Mouse (Mus musculus): ENCODE results near the gene Ntn1.

The Ntn1 gene

DNA sequence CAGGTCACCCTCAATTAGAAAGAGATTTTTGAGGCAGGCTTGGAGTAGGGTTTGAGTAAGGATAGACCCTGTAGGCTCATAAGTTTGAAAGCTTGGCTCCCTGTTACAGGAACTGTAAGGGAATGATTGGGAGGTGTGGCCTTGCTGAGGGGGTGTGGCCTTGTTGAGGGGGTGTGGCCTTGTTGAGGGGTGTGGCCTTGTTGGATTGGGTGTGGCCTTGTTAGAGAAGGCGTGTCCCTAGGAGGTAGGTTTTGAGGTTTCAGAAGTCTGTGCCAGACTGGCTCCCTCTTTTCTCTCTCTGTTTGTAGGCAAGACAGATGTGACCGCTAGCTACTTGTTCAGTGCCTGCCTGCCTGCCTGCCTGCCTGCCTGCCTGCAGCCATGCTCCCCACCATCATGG is 75.8 kb downstream of the Ntn1 start:
- DNase-seq = no peak

- DNase-seq = no peak
These were observed 79.2 kb downstream of the Ntn1 start for GRCm38 (mm10) chr11:68321417-68321816.

DNA sequence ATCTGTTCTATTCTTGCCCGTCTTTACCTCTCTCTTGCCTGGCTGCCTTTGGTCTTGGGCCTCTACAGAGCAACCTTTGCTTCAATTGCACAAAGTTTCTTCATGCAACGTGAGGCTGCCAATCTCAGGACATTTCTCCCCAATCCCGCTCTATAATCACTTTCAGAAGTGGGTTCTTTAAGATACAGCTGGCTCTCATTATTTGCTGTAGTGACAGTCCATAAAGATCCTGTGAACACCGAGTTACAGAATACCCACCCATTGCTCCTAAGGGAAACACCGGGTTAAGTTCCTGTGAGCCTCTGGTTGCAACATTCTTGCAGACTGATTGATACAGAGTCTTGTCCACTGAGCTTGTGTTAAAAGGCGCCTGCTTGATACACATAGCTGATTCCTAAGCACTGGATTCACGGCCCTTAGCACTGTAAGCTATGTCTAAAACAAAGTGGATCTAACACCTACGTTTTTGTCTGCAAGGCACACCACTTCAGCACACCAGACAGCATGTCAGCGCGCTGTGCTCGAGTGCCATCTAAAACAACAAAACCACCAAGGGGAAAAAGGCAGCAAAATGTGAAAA is 85.0 kb downstream of the Ntn1 start:
- DNase-seq = no peak

GRCm38 (mm10) chr11:68313861-68314260 is 86.8 kb downstream of the Ntn1 start:
- DNase-seq = no peak

- no peak for DNase-seq
These were observed 87.6 kb downstream of the Ntn1 start for GRCm38 (mm10) chr11:68313065-68313464.

- DNase-seq = no peak
These were observed 91.6 kb downstream of the Ntn1 start for GRCm38 (mm10) chr11:68308911-68309580.

DNA sequence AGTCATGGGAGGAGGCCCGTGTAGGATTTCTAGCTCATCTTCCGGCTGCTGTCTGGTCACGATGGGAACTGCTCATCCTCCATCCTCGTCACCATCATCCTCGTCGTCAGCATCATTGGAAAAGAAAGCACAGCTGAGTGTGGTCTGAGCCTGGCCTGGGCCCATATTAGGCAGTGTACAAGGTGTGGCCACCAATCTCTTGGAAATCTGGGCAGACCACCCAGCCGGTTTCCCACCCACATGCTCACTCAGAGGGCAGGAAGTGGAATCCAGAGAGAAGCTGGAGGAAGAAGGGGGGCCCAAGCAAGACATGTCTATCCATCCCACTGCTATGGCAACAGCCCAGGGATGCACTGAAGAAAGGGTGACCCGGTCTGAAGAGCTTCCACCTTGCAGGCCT is 94.6 kb downstream of the Ntn1 start:
- DNase-seq = no peak

DNA sequence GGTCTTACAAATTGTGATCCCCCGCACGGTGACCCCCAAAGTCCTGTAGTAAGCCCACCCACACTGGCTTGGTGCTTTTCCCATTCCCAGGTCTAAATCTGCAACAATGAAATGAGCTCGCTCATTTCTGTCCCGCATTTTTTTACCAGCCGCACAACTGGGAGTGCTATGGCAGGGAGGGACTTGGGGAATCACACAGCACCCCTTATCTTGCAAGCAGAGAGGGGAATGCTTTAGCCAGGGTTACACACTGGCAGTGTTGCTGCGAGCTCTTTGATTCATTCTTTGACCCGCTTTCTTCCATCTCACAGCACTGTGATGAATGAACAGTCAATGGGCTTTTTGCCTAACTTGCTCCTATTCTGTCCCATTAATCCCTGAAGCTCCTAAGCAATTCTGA is 98.3 kb downstream of the Ntn1 start:
- no peak for DNase-seq

DNA sequence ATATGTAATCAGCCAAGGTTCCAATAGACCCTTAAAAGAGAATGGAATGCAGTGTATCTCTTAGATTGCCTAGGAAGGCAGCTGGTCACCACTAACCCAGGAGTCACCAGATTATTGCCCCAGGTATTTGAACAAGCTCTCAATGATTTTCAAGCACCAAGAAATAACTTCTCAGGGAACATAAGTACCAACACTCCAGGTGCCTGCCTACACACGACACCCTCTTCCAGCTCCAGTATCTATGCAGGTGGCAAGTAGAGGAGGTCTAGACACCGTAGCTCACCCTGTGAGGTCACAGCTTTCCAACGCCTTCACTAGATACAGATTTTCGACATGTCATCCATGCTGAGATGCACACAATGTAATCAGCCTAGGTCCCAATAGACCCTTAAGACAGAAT is 99.0 kb downstream of the Ntn1 start:
- DNase-seq = no peak

- no peak for DNase-seq
These were observed 105.1 kb downstream of the Ntn1 start for GRCm38 (mm10) chr11:68295474-68295873.

DNA sequence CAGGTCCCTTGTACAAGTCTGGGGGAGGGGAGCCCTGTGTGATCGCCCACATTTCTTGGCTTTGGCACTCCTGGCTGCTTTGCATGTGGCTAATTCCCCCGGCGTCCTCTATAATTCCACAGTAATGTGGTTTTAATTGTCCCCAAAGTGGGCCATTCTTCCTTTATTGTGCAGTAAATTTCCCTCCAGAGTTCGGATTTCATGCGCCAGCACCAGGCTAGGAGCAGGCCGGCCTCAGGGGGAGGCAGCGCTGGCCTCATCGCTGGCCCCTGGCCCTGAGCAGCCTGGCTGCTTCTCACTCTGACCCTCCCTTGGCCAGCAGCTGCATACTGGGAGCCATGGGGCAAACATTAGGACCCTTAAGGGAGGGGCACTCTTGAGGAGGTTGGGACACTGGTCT is 110.0 kb downstream of the Ntn1 start:
- DNase-seq = no peak

DNA sequence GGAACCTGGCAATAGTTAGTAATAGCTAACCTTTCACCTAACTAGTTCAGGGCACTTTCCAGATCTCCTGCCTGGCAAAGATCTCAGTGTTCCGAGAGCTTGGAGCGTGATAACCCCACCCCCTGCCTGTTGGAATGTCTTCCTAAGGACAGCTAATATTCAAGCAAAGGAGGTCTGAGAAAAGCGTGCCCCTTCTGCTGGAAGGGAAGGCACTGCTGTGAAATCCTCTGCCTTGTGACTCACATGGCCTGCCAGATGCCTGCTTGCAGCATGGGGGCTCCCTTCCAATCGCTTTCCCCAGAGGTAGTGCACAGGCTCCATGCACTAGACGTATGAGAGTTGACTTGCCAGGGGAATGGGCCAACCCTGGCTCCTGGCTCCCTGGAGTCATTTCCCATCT is 113.3 kb downstream of the Ntn1 start:
- DNase-seq = no peak

GRCm38 (mm10) chr11:68286142-68286808 is 114.3 kb downstream of the Ntn1 start:
- no peak for DNase-seq

DNA sequence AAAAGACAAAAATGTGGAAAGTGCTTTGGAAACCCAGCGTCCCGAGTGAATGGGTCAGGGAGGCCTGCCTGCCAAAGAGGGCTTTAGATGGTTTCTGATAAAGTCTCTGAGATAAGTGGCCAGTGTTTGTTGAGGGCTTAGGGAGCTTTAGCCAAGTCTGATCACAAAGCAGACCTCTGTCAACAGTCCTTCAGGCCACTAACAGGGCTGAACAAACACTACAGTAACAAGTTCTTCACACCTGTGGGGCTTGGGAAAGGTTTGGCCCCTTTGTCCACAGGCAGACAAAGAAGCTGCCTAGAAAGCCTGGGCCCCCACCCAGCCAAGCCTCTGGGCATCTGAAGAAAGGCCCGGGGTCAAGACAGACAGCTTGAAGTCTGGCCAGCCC is 114.9 kb downstream of the Ntn1 start:
- DNase-seq = no peak

GRCm38 (mm10) chr11:68280001-68280510 is 120.6 kb downstream of the Ntn1 start:
- DNase-seq = no peak

GRCm38 (mm10) chr11:68276945-68277344 is 123.7 kb downstream of the Ntn1 start:
- no peak for DNase-seq

DNA sequence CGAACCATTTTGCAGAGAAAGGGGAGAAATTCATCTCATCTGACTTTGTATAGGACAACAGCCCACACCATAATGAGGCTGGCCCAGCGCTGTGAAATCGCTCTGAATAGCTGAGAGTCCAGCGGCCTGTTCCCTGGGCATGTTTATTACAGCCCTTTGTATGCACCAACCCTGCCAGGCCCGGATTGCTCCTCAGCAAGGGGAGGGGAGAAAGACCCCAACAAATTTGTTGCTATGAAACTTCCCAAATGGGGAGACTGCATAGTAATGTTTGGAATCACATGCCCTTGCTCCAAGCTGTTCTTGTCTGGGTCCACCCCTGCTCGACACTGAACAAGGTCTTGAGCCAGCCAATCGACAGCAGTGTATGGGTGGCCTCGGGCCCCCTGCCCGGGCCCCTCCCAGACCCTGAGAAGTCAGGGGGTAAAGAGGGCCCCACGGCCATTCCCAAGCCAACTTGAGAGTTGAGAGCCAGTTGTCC is 126.3 kb downstream of the Ntn1 start:
- DNase-seq = no peak

- no peak for DNase-seq
These were observed 126.8 kb downstream of the Ntn1 start for GRCm38 (mm10) chr11:68273855-68274254.

GRCm38 (mm10) chr11:68270730-68271467 is 129.7 kb downstream of the Ntn1 start:
- DNase-seq = no peak

- no peak for DNase-seq
These were observed 136.3 kb downstream of the Ntn1 start for GRCm38 (mm10) chr11:68264276-68264675.

- no peak for DNase-seq
These were observed 137.5 kb downstream of the Ntn1 start for GRCm38 (mm10) chr11:68263100-68263499.

DNA sequence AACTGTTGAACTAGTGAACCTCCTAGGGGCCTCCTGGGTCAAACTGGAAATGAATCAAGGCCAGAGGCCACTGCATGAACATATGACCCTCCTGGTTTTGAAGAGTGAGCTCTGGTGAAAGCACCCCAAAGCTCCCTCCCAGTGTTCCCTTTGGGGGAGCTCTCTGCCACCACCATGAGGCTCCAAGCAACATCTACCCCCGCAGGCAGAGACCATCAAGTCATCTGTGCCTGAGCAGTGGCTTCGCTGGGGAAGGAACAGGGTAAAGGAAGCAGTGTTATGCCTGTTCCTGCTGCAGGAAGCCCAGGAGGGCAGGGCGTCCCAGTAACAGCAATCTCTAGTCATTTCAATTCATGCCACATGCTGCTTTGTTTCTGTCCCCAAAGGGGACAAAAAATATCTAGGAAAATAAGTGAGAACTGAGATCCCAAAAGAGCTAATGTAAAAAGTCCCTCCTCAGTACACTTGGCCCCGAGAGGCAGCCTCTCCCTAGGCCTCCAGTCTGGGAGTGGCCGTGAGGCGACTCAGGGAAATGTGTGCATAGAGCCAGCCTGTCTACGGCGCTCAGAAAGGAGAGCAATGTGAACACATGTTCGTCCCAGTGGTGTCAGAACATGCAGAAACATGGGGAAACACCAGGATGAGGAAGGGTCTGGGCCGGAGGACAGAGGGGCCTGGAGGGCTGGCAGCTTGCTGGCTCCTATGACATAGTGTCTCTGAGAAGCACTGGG is 139.3 kb downstream of the Ntn1 start:
- DNase-seq = no peak

DNA sequence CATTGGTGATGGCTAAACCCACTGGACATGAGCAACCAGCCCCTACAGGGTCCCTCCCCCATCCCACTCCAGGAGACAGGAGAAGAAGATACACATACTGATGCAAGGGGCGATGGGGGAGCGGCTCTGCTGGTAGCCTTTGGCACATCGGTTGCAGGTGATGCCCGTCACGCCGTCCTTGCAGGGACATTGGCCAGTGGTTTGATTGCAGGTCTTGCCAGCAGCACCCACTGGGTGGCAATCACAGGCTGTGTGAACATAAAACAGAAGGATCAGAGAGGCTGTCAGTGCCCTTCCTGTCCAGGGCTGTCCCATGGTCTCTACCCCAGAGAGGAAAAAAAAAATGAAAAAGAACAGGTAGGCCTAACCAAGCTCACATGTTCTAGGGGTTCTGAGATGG is 140.2 kb downstream of the Ntn1 start:
- no peak for DNase-seq
